Mouse (Mus musculus): ENCODE results near the gene Atox1. TPM values are rescaled to one million over a fixed set of nuclear protein-coding genes. Genes with fewer than 3 reads are reported as not detected.

Gene Atox1
- polyA plus RNA-seq (2015; fragmentation: Nextera tagmentation; extraction: Ambion mirVana) = 493 and 554 TPM in 2 replicates

DNA sequence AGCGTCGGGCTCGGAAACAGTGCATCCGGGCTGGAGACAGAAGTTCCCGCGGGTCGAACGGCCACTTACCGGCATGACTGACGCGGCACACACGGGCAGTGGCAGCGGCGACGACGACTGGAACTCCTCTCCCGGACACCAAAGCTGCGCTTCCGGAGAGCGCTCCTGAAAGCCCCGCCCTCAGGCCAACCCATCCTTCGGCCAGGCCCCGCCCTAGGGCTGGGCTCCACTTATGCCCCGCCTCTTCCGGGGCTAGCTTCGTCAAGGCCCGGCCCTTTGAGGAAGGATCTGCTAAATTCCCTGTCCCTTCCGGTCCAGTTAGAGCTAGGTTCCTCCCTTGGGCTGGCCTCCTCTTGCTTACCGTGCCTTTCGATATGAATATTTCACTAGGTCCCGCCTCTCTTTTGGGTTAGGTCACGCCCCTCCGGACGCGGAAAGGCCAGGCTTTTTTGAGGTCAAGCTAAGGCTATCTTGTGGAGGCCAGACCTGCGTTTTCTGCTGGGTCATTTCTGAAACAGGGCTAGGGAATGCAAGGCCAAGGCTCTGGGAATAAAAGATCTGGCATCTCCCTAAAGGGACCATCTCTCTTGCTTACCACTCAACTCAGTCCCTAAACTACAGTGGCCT, at the start of gene Atox1:
Gene Atox1 (minus strand): TSS at position 221 of the 627 bp plus-strand sequence.

DNA sequence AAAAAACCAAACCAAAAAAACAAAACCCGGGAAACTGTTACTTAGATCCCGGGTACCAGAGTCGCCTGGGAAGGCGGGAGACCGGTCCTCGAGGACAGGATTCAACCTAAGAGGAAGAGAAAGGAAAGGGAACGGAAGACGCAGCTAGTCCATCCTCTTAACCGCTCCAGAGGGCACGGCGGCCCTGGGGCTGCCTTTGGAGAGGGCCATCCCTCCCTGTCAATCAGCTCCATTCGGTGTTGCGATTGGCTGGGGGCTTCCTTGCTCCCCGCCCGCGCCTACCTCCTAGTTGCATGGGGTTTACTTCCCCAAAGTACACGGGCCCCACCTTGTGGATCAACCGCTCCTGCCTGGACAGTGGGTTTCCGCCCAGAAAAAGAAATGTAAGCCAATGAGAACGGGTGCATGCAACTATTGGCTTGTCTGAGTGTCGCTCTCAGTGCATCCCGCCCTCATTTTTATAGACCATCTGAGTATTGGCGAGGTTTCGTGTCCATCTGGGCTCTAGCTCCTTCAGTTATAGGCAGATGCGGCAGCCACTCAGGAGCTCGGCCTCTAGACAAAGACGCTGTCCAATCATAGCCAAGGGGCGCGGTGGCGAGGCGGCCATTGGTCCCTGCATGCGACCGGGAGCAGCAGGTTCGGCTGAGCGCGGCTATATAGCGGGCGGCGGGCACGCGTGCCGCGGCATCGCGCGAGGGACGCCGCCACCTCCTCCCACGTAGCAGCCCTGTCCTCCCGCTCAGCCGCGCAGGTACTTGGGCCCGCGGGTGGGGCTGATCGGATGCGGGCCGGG, 8.2 kb upstream of the Atox1 start, which contains the start of gene G3bp1:
Gene G3bp1 (plus strand): TSS at position 638 of the 796 bp plus-strand sequence.

GRCm38 (mm10) chr11:55422978-55423377, 38.1 kb downstream of the Atox1 start, which contains the start of gene Sparc:
Gene Sparc, minus strand, starts transcription at chr11:55423183.

Small RNA genes within 50 kb of the gene (microRNA-seq; reads per million reads assigned to microRNA genes)
- not detected for gene Mir7652

Other genes starting within 250 kb of the Atox1 start
- gene Fat2, start 124.7 kb downstream of the Atox1 start, polyA plus RNA-seq (2015; fragmentation: Nextera tagmentation; extraction: Ambion mirVana) = 0.75 and 0.83 TPM in 2 replicates
- gene Sparc, start 38.1 kb downstream of the Atox1 start, polyA plus RNA-seq (2015; fragmentation: Nextera tagmentation; extraction: Ambion mirVana) = 4,325 and 4,507 TPM in 2 replicates
- gene G3bp1, start 8.4 kb upstream of the Atox1 start, polyA plus RNA-seq (2015; fragmentation: Nextera tagmentation; extraction: Ambion mirVana) = 66.7 and 76.7 TPM in 2 replicates
- gene Glra1, start 147.0 kb upstream of the Atox1 start, polyA plus RNA-seq (2015; fragmentation: Nextera tagmentation; extraction: Ambion mirVana) = not detected in 2 replicates